Mouse (Mus musculus): Measurements from ENCODE around the gene Hmg20b.

DNA sequence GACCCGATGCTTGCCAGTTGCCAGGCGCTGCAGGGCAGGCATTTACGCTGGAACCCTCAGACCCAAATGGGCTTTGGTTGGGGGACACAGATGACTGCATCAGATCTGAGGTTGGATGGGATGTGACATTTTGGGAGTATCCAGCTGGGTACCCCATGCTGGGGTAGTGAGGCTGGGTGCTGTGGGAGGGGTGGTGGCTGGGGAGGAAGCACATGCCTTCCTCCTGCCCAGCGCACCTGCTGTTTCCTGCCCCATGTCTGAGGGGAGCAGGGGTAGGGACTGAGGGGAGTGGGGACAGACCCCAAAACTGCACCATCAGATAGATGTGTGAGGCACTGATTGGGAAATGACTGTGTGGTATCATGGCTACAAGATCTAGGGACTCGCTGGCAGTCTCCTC lies 46.5 kb upstream of the Hmg20b start:
- TF ChIP-seq CTCF (IDR thresholded peaks at IDR 0.05; ENCODE audit: low read depth) (no peak), EP300 (IDR thresholded peaks at IDR 0.05; ENCODE audit: low read depth) (no peak)

Measured in heart, postnatal 0 days (tissue).